Mouse (Mus musculus) CD8-positive naive resting alpha-beta T cell, adult 57 days (primary cell): ENCODE results near the gene Fsip1. TPM values are rescaled to one million over a fixed set of nuclear protein-coding genes. Genes with fewer than 3 reads are reported as not detected.

Source experiments
- total RNA-seq: library from RNA; stranded (reverse); gene quantifications from one replicate; pipeline ENCODE4 v1.2.4, GENCODE M21; 2023

Gene Fsip1
- total RNA-seq, result 1.0 TPM

GRCm38 (mm10) chr2:118256621-118257053 is at the start of gene Fsip1:
TSS of gene Fsip1 (minus strand) at chr2:118256966.

GRCm38 (mm10) chr2:118111488-118112131 is 145.2 kb downstream of the Fsip1 start, which contains the start of gene Thbs1:
TSS of gene Thbs1 (plus strand) at chr2:118111876.

Other genes with a start within 250 kb of the Fsip1 start
- 0.77 TPM for gene Thbs1, start 145.1 kb downstream of the Fsip1 start, total RNA-seq
- not detected for gene Gpr176, start 116.5 kb upstream of the Fsip1 start, total RNA-seq
- gene Eif2ak4, start 131.7 kb upstream of the Fsip1 start, total RNA-seq, result 19.7 TPM
- 92.6 TPM for gene Srp14, start 222.7 kb upstream of the Fsip1 start, total RNA-seq